Mouse (Mus musculus): ENCODE data around the gene Usp42.
A peak's percentile ranks its signal among the peaks of the same experiment; 100 is the strongest.

The Usp42 gene

GRCm38 (mm10) chr5:143732180-143732891, at the start of gene Usp42:
TSS of gene Usp42 (minus strand) at chr5:143732280.
- peak; percentile 95 for DNase-seq (ENCODE audit: low spot score)

GRCm38 (mm10) chr5:143760508-143760907, 28.4 kb upstream of the Usp42 start:
- no peak for DNase-seq (ENCODE audit: low spot score)

- no peak for DNase-seq (ENCODE audit: low spot score)
Observed at GRCm38 (mm10) chr5:143759554-143759953, 27.5 kb upstream of the Usp42 start.

- peak; percentile 58 for DNase-seq (ENCODE audit: low spot score)
Observed at GRCm38 (mm10) chr5:143757755-143758443, 25.8 kb upstream of the Usp42 start.

GRCm38 (mm10) chr5:143755529-143756141, 23.6 kb upstream of the Usp42 start:
- no peak for DNase-seq (ENCODE audit: low spot score)

GRCm38 (mm10) chr5:143749630-143750208, 17.6 kb upstream of the Usp42 start:
- DNase-seq (ENCODE audit: low spot score), result no peak

GRCm38 (mm10) chr5:143731483-143732112, 482 bp downstream of the Usp42 start:
- peak; percentile 11 for DNase-seq (ENCODE audit: low spot score)

- peak; percentile 21 for DNase-seq (ENCODE audit: low spot score)
Observed at GRCm38 (mm10) chr5:143730915-143731314, 1.2 kb downstream of the Usp42 start.

GRCm38 (mm10) chr5:143721962-143722361, 10.1 kb downstream of the Usp42 start:
- DNase-seq (ENCODE audit: low spot score), result no peak

GRCm38 (mm10) chr5:143712011-143712800, 19.9 kb downstream of the Usp42 start:
- DNase-seq (ENCODE audit: low spot score), result no peak

- DNase-seq (ENCODE audit: low spot score), result peak; percentile 40
Observed at GRCm38 (mm10) chr5:143711326-143711725, 20.8 kb downstream of the Usp42 start.

GRCm38 (mm10) chr5:143706822-143707200, 25.3 kb downstream of the Usp42 start:
- no peak for DNase-seq (ENCODE audit: low spot score)

- no peak for DNase-seq (ENCODE audit: low spot score)
Observed at GRCm38 (mm10) chr5:143706030-143706821, 25.9 kb downstream of the Usp42 start.

- no peak for DNase-seq (ENCODE audit: low spot score)
Observed at GRCm38 (mm10) chr5:143705659-143705982, 26.5 kb downstream of the Usp42 start.

GRCm38 (mm10) chr5:143704875-143705658, 27.0 kb downstream of the Usp42 start:
- DNase-seq (ENCODE audit: low spot score), result no peak

- no peak for DNase-seq (ENCODE audit: low spot score)
Observed at GRCm38 (mm10) chr5:143701074-143701473, 31.0 kb downstream of the Usp42 start.

- DNase-seq (ENCODE audit: low spot score), result no peak
Observed at GRCm38 (mm10) chr5:143700247-143700646, 31.8 kb downstream of the Usp42 start.

GRCm38 (mm10) chr5:143698454-143698853, 33.6 kb downstream of the Usp42 start:
- DNase-seq (ENCODE audit: low spot score), result no peak

- DNase-seq (ENCODE audit: low spot score), result peak; percentile 27
Observed at GRCm38 (mm10) chr5:143696323-143696722, 35.8 kb downstream of the Usp42 start.

- DNase-seq (ENCODE audit: low spot score), result no peak
Observed at GRCm38 (mm10) chr5:143690926-143691325, 41.2 kb downstream of the Usp42 start.
